Mouse (Mus musculus) bone marrow macrophage, adult 2 months (primary cell): ENCODE measurements around the gene Rps6kb2.

Experiments used
- CTCF ChIP-seq: IDR thresholded peaks from 2 replicates; pipeline ENCODE4 v1.5.1; 2012; ENCODE audit warnings: low read depth, mild to moderate bottlenecking, low read length, moderate library complexity
- POLR2A ChIP-seq: IDR thresholded peaks from 2 replicates; pipeline ENCODE4 v1.6.1; 2012; ENCODE audit warnings: mild to moderate bottlenecking, low read depth, low read length, borderline replicate concordance

DNA sequence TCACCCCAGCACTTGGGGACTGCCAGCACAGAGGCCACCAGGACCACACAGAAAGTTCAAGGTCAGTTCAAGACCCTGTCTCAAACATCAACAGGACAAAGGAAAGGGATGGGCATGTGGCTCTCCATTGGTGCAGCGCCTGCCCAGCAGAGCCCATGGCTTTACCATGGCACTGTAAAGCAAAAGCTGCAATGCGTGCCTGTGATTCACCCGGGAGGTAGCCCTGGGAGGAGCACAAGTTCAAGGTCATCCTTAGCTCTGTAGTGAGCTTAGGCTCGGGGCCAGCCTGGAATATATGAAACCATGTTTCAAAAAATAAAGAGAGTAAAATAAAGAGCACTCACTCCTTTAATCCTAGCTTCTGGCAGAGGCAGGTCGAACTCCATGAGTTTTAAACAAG, 11.3 kb downstream of the Rps6kb2 start:
- TF ChIP-seq CTCF (no peak), POLR2A (no peak)
